Comparison of ENCODE assay signal across 13 mouse cellular contexts in the genomic region with DNA sequence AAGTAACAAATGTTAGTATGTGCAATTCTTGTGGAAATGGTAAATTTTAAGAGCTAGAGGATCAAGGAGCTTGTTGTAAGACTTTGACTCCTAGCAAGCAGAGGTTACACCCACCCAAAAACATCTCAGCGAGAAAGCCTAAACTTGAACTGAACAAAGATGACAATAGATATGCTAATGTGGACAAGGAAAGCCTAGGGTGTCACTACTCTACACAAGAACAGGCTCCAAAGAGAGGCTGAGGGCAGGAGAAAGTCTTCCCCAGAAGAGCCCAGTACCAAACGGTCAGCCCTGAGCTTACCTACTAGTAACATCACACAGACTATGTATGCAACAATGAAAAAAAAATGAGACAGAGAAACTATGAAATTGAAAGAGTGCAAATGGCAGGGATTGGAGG. TPM values are rescaled to one million over a fixed set of nuclear protein-coding genes. Genes with fewer than 3 reads are reported as not detected.
DNase-seq lines count a peak whose midpoint lies in the region; ATAC-seq and TF ChIP-seq lines count a peak whose summit lies in the region.
"Had no signal": no experiment of that assay in that cellular context is flagged by ENCODE, and none has a peak within 500 bp of the region (broad histone marks: within the 10 kb centered on the region; RNA-seq: fewer than 3 reads in every experiment).

No protein-coding gene starts in this region.

- no peak for TF ChIP-seq EP300 in heart, adult 2 months (IDR thresholded peaks at IDR 0.05; ENCODE audit: insufficient read depth, low read depth, low read length)
- 0 out of 2 replicates have a peak, but pooled peaks have one; percentile 52 for TF ChIP-seq EP300 in ES-Bruce4 (IDR thresholded peaks at IDR 0.05; ENCODE audit: insufficient read depth, low read depth, low read length)

- peak; percentile 29 for DNase-seq in heart, adult 11 months
- no peak for DNase-seq in heart, adult 2 months
- no peak for DNase-seq in midbrain, embryonic 14.5 days
- DNase-seq in kidney, adult 8-10 months: no peak
- no peak for DNase-seq in ovary, postnatal 10 days (ENCODE audit: low spot score)
- DNase-seq: cerebellum, adult 2 months; heart, postnatal 10 days; kidney, adult 18-20 months; retina, postnatal 1 day had no signal

- 0 out of 2 replicates have a peak, but pooled peaks cover 2% of the 10 kb centered on the region for H3K79me2 ChIP-seq in heart, adult 2 months (replicated peaks; ENCODE audit: control insufficient read depth, insufficient read depth, low read length)

- intact Hi-C loops in heart, adult 2 months (cut with DNase I): loop anchor here (5.0 to 10.0 kb wide), 3 partner anchors 825 to 1667 kb away; a partner anchor contains a TSS

- H3K4me2 ChIP-seq in forebrain, embryonic 13.5 days: peak overlapping the region; percentile 36; the same call in 1 of the 2 replicates
- H3K4me2 ChIP-seq in midbrain, embryonic 14.5 days (ENCODE audit: low read length): peak overlapping the region; percentile 85; the same call in 1 of the 2 replicates
- no peak overlapping the region for H3K4me2 ChIP-seq in heart, embryonic 12.5 days

- no peak for ATAC-seq in forebrain, embryonic 13.5 days
- ATAC-seq in midbrain, embryonic 14.5 days (ENCODE audit: low FRiP score, low TSS enrichment): no peak
- ATAC-seq in heart, embryonic 12.5 days (ENCODE audit: insufficient number of reproducible peaks, low FRiP score): no peak

- WGBS in heart, adult 2 months: 82% methylated on average over 2 of the region's 2 CpGs
- 15% methylated on average over 2 of the region's 2 CpGs for WGBS in forebrain, embryonic 13.5 days
- 2% methylated on average over 2 of the region's 2 CpGs for WGBS in midbrain, embryonic 14.5 days
- 81% methylated on average over 2 of the region's 2 CpGs for WGBS in heart, embryonic 12.5 days

- H3K4me3 ChIP-seq in heart, adult 2 months: no peak overlapping the region
- no peak overlapping the region for H3K4me3 ChIP-seq in ES-Bruce4 (ENCODE audit: low read depth, low read length)
- no peak overlapping the region for H3K4me3 ChIP-seq in forebrain, embryonic 13.5 days
- no peak overlapping the region for H3K4me3 ChIP-seq in midbrain, embryonic 14.5 days (replicated peaks; ENCODE audit: low read depth, low read length)
- H3K4me3 ChIP-seq in heart, embryonic 12.5 days: no peak overlapping the region

- peaks cover 7% of the 10 kb centered on the region for H3K36me3 ChIP-seq in heart, adult 2 months (ENCODE audit: control insufficient read depth, insufficient read depth, low read length)
- H3K36me3 ChIP-seq in ES-Bruce4 (ENCODE audit: control insufficient read depth, insufficient read depth, low read length, poor library complexity, severe bottlenecking): peaks cover 42% of the 10 kb centered on the region
- peaks cover 31% of the 10 kb centered on the region for H3K36me3 ChIP-seq in forebrain, embryonic 13.5 days (ENCODE audit: poor library complexity, severe bottlenecking)
- H3K36me3 ChIP-seq in midbrain, embryonic 14.5 days (ENCODE audit: control insufficient read depth, insufficient read depth, low read length): peaks cover 31% of the 10 kb centered on the region
- H3K36me3 ChIP-seq in heart, embryonic 12.5 days: peaks cover 31% of the 10 kb centered on the region

- no peaks in the 10 kb centered on the region for H3K9me3 ChIP-seq in ES-Bruce4 (replicated peaks; ENCODE audit: control insufficient read depth, insufficient read depth, low read length, poor library complexity, severe bottlenecking)
- H3K9me3 ChIP-seq in forebrain, embryonic 13.5 days (replicated peaks): no peaks in the 10 kb centered on the region
- no peaks in the 10 kb centered on the region for H3K9me3 ChIP-seq in midbrain, embryonic 14.5 days (ENCODE audit: control insufficient read depth, low read length)
- no peaks in the 10 kb centered on the region for H3K9me3 ChIP-seq in heart, embryonic 12.5 days (replicated peaks)

- TF ChIP-seq CTCF in heart, adult 2 months (IDR thresholded peaks at IDR 0.05): no peak
- no peak for TF ChIP-seq CTCF in ES-Bruce4 (IDR thresholded peaks at IDR 0.05; ENCODE audit: low read depth, low read length)

- no peak overlapping the region for H3K9ac ChIP-seq in heart, adult 2 months (ENCODE audit: low read depth, low read length)
- 0 out of 2 replicates have a peak overlapping the region, but pooled peaks have one; percentile 96 for H3K9ac ChIP-seq in ES-Bruce4 (ENCODE audit: low read depth, poor library complexity, severe bottlenecking)
- H3K9ac ChIP-seq in forebrain, embryonic 13.5 days: no peak overlapping the region
- H3K9ac ChIP-seq in midbrain, embryonic 14.5 days (replicated peaks; ENCODE audit: low read length): no peak overlapping the region
- H3K9ac ChIP-seq in heart, embryonic 12.5 days: no peak overlapping the region; the same call in 1 of the 2 replicates

- H3K4me1 ChIP-seq in heart, adult 2 months (ENCODE audit: control insufficient read depth, insufficient read depth, low read length): peaks cover 3% of the 10 kb centered on the region
- peaks cover 1% of the 10 kb centered on the region for H3K4me1 ChIP-seq in ES-Bruce4 (ENCODE audit: control insufficient read depth, insufficient read depth, low read length)
- H3K4me1 ChIP-seq in forebrain, embryonic 13.5 days: peaks cover 35% of the 10 kb centered on the region
- H3K4me1 ChIP-seq in midbrain, embryonic 14.5 days (ENCODE audit: control insufficient read depth, insufficient read depth, low read length): peaks cover 25% of the 10 kb centered on the region
- H3K4me1 ChIP-seq in heart, embryonic 12.5 days (replicated peaks): peaks cover 11% of the 10 kb centered on the region

- H3K27me3 ChIP-seq in heart, adult 2 months (ENCODE audit: control insufficient read depth, insufficient read depth, low read length): no peaks in the 10 kb centered on the region
- H3K27me3 ChIP-seq in ES-Bruce4 (ENCODE audit: control insufficient read depth, insufficient read depth, low read length, poor library complexity, severe bottlenecking): no peaks in the 10 kb centered on the region
- H3K27me3 ChIP-seq in forebrain, embryonic 13.5 days: no peaks in the 10 kb centered on the region
- H3K27me3 ChIP-seq in midbrain, embryonic 14.5 days (ENCODE audit: control insufficient read depth, insufficient read depth, low read length): no peaks in the 10 kb centered on the region
- H3K27me3 ChIP-seq in heart, embryonic 12.5 days (replicated peaks): no peaks in the 10 kb centered on the region

- no peak overlapping the region for H3K27ac ChIP-seq in heart, adult 2 months
- H3K27ac ChIP-seq in ES-Bruce4 (ENCODE audit: insufficient read depth, low read length): peak overlapping the region; percentile 31; the same call in 1 of the 2 replicates
- no peak overlapping the region for H3K27ac ChIP-seq in forebrain, embryonic 13.5 days
- no peak overlapping the region for H3K27ac ChIP-seq in midbrain, embryonic 14.5 days (replicated peaks; ENCODE audit: low read depth, low read length)
- H3K27ac ChIP-seq in heart, embryonic 12.5 days (ENCODE audit: poor library complexity, severe bottlenecking): no peak overlapping the region

- TF ChIP-seq POLR2A in heart, adult 2 months (IDR thresholded peaks at IDR 0.05; ENCODE audit: insufficient read depth, low read depth, low read length): no peak
- no peak for TF ChIP-seq POLR2A in ES-Bruce4 (IDR thresholded peaks at IDR 0.05; ENCODE audit: insufficient read depth, low read length)

RNA-seq across cellular contexts. Expression of a gene that starts 2.8 kb away (rescaled TPM):
- 10 to 100 TPM; 70.5 to 74.2 TPM for total RNA-seq in heart, adult 2 months (2021)
- 6.5 and 13.7 TPM in 2 replicates for polyA plus RNA-seq in heart, adult 2 months (2012; rRNA removed)
- 299 and 323 TPM in 2 replicates for polyA plus RNA-seq in ES-Bruce4 (2011; ENCODE audit: insufficient read depth, insufficient read length, low read depth, missing spikeins)
- polyA plus RNA-seq in forebrain, embryonic 13.5 days (2015; fragmentation: Nextera tagmentation; extraction: Ambion mirVana): 297 and 319 TPM in 2 replicates
- 275 and 317 TPM in 2 replicates for polyA plus RNA-seq in midbrain, embryonic 14.5 days (2014; fragmentation: Nextera tagmentation; extraction: Ambion mirVana)
- polyA plus RNA-seq in heart, embryonic 12.5 days (2016; fragmentation: Nextera tagmentation; extraction: Ambion mirVana): 175 and 181 TPM in 2 replicates

RNA-seq across cellular contexts. Expression of a gene that starts 14.8 kb away (rescaled TPM):
- total RNA-seq in heart, adult 2 months (2021): 100 to 1,000 TPM in 1 of 2 experiments, 10 to 100 TPM in 1; 94.6 to 102 TPM
- polyA plus RNA-seq in heart, adult 2 months (2012; rRNA removed): 46.2 and 60.7 TPM in 2 replicates
- polyA plus RNA-seq in ES-Bruce4 (2011; ENCODE audit: insufficient read depth, insufficient read length, low read depth, missing spikeins): 76.9 and 81.9 TPM in 2 replicates
- polyA plus RNA-seq in forebrain, embryonic 13.5 days (2015; fragmentation: Nextera tagmentation; extraction: Ambion mirVana): 240 and 275 TPM in 2 replicates
- polyA plus RNA-seq in midbrain, embryonic 14.5 days (2014; fragmentation: Nextera tagmentation; extraction: Ambion mirVana): 144 and 151 TPM in 2 replicates
- 184 and 185 TPM in 2 replicates for polyA plus RNA-seq in heart, embryonic 12.5 days (2016; fragmentation: Nextera tagmentation; extraction: Ambion mirVana)

RNA-seq across cellular contexts. Expression of a gene that starts 56.5 kb away (rescaled TPM):
- total RNA-seq in heart, adult 2 months (2021): not detected
- polyA plus RNA-seq in heart, adult 2 months (2012; rRNA removed): 0.06 TPM in 1 of 2 replicates, not detected in the other
- polyA plus RNA-seq in ES-Bruce4 (2011; ENCODE audit: insufficient read depth, insufficient read length, low read depth, missing spikeins): not detected in 2 replicates
- 0.04 TPM in 1 of 2 replicates, not detected in the other for polyA plus RNA-seq in forebrain, embryonic 13.5 days (2015; fragmentation: Nextera tagmentation; extraction: Ambion mirVana)
- polyA plus RNA-seq in midbrain, embryonic 14.5 days (2014; fragmentation: Nextera tagmentation; extraction: Ambion mirVana): 0.04 TPM in 2 replicates
- polyA plus RNA-seq in heart, embryonic 12.5 days (2016; fragmentation: Nextera tagmentation; extraction: Ambion mirVana): 0.06 TPM in 1 of 2 replicates, not detected in the other
- polyA plus RNA-seq: C2C12 had no signal

Comparison
In these comparisons a context has a peak if more than half of its experiments do, and no peak if none do; other contexts are left out.
1. RNA of a gene that starts 2.8 kb away (polyA plus RNA-seq): 299 to 323 TPM in ES-Bruce4, 297 to 319 TPM in forebrain, embryonic 13.5 days, 275 to 317 TPM in midbrain, embryonic 14.5 days and 175 to 181 TPM in heart, embryonic 12.5 days; 6.5 to 13.7 TPM in heart, adult 2 months; every median in the first group is over 10 times any median in the second.